Mouse (Mus musculus): ENCODE results near the gene H2al1e. TPM values are rescaled to one million over a fixed set of nuclear protein-coding genes. Genes with fewer than 3 reads are reported as not detected.
"Not testable (repeated sequence)": the region's sequence is repeated elsewhere in the genome, so short reads cannot be mapped to it uniquely, and the experiment has no call there.

The H2al1e gene
- polyA plus RNA-seq, 1 experiment from 2014 or later = not detected

- H3K4me1 ChIP-seq (ENCODE audit: control insufficient read depth, insufficient read depth, low read length) = no peaks in the 10 kb centered on the region
- no peak overlapping the region for H3K27ac ChIP-seq (replicated peaks; ENCODE audit: low read depth, low read length)
- no peaks in the 10 kb centered on the region for H3K36me3 ChIP-seq (replicated peaks; ENCODE audit: control insufficient read depth, insufficient read depth, low read depth, low read length)
- H3K27me3 ChIP-seq (ENCODE audit: control insufficient read depth, insufficient read depth, low read length) = no peaks in the 10 kb centered on the region
- DNase-seq (ENCODE audit: low spot score) (no peak), ATAC-seq (replicated peaks; ENCODE audit: insufficient number of reproducible peaks, low FRiP score, low TSS enrichment, low read depth) (no peak)
- no peak overlapping the region for H3K9ac ChIP-seq (replicated peaks; ENCODE audit: low read length)
- H3K4me3 ChIP-seq (ENCODE audit: low read depth, low read length) = no peak overlapping the region
- no peaks in the 10 kb centered on the region for H3K9me3 ChIP-seq (replicated peaks; ENCODE audit: control insufficient read depth, low read length)
- no peak overlapping the region for H3K4me2 ChIP-seq (ENCODE audit: low read depth, low read length)
- 69% methylated on average over 4 of the region's 4 CpGs for WGBS
Measured at GRCm38 (mm10) chrX:11289244-11289643, 22.5 kb upstream of the H2al1e start.

DNA sequence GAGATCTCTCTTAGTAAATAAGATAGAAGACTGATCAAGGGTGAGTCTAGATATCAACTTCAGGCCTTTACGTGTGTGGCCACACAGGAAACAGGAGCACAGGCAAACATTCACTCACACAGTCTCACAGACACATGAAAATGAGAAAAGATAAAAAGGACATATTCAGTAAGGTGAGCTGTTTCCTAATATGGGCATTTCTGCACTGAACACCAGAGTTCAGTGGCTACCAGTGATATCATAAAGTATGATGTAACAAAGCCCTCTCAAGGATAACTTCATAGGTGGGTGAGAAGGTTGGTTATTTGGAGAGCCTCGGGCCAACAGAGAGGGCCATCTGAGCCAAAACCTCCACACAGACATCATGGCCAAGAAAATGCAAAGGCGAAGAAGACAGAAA is 12.8 kb upstream of the H2al1e start, which contains the start of gene H2al1a:
Gene H2al1a, plus strand, starts transcription at position 301 of the 400 bp plus-strand sequence.
- WGBS = no CpG with 5 or more reads among the region's 3 CpGs
- H3K36me3 ChIP-seq (replicated peaks; ENCODE audit: control insufficient read depth, insufficient read depth, low read depth, low read length); ATAC-seq (replicated peaks; ENCODE audit: insufficient number of reproducible peaks, low FRiP score, low TSS enrichment, low read depth); H3K27me3 ChIP-seq (ENCODE audit: control insufficient read depth, insufficient read depth, low read length); H3K4me1 ChIP-seq (ENCODE audit: control insufficient read depth, insufficient read depth, low read length); H3K4me2 ChIP-seq (ENCODE audit: low read depth, low read length); DNase-seq (ENCODE audit: low spot score); H3K9me3 ChIP-seq (replicated peaks; ENCODE audit: control insufficient read depth, low read length); H3K27ac ChIP-seq (replicated peaks; ENCODE audit: low read depth, low read length); H3K4me3 ChIP-seq (ENCODE audit: low read depth, low read length); H3K9ac ChIP-seq (replicated peaks; ENCODE audit: low read length): not testable (repeated sequence)

DNA sequence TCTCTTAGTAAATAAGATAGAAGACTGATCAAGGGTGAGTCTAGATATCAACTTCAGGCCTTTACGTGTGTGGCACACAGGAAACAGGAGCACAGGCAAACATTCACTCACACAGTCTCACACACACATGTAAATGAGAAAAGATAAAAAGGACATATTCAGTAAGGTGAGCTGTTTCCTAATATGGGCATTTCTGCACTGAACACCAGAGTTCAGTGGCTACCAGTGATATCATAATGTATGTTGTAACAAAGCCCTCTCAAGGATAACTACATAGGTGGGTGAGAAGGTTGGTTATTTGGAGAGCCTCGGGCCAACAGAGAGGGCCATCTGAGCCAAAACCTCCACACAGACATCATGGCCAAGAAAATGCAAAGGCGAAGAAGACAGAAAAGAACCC is 9.6 kb upstream of the H2al1e start, which contains the start of gene H2al1b:
Gene H2al1b, plus strand, starts transcription at position 301 of the 400 bp plus-strand sequence.
- H3K27me3 ChIP-seq (ENCODE audit: control insufficient read depth, insufficient read depth, low read length); H3K4me3 ChIP-seq (ENCODE audit: low read depth, low read length); H3K9me3 ChIP-seq (replicated peaks; ENCODE audit: control insufficient read depth, low read length); ATAC-seq (replicated peaks; ENCODE audit: insufficient number of reproducible peaks, low FRiP score, low TSS enrichment, low read depth); H3K27ac ChIP-seq (replicated peaks; ENCODE audit: low read depth, low read length); H3K36me3 ChIP-seq (replicated peaks; ENCODE audit: control insufficient read depth, insufficient read depth, low read depth, low read length); H3K4me1 ChIP-seq (ENCODE audit: control insufficient read depth, insufficient read depth, low read length); H3K9ac ChIP-seq (replicated peaks; ENCODE audit: low read length); H3K4me2 ChIP-seq (ENCODE audit: low read depth, low read length); DNase-seq (ENCODE audit: low spot score): not testable (repeated sequence)
- 95% methylated on average over 1 of the region's 3 CpGs for WGBS

DNA sequence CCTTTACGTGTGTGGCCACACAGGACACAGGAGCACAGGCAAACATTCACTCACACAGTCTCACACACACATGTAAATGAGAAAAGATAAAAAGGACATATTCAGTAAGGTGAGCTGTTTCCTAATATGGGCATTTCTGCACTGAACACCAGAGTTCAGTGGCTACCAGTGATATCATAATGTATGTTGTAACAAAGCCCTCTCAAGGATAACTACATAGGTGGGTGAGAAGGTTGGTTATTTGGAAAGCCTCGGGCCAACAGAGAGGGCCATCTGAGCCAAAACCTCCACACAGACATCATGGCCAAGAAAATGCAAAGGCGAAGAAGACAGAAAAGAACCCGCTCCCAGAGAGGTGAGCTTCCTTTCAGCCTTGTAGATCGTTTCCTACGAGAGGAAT is 6.4 kb upstream of the H2al1e start, which contains the start of gene H2al1c:
Gene H2al1c, plus strand, starts transcription at position 301 of the 400 bp plus-strand sequence.
- not testable (repeated sequence) for ATAC-seq (replicated peaks; ENCODE audit: insufficient number of reproducible peaks, low FRiP score, low TSS enrichment, low read depth); DNase-seq (ENCODE audit: low spot score); H3K27ac ChIP-seq (replicated peaks; ENCODE audit: low read depth, low read length); H3K36me3 ChIP-seq (replicated peaks; ENCODE audit: control insufficient read depth, insufficient read depth, low read depth, low read length); H3K9ac ChIP-seq (replicated peaks; ENCODE audit: low read length); H3K4me2 ChIP-seq (ENCODE audit: low read depth, low read length); H3K4me3 ChIP-seq (ENCODE audit: low read depth, low read length); H3K9me3 ChIP-seq (replicated peaks; ENCODE audit: control insufficient read depth, low read length); H3K27me3 ChIP-seq (ENCODE audit: control insufficient read depth, insufficient read depth, low read length); H3K4me1 ChIP-seq (ENCODE audit: control insufficient read depth, insufficient read depth, low read length)
- 70% methylated on average over 2 of the region's 6 CpGs for WGBS

- not testable (repeated sequence) for DNase-seq (ENCODE audit: low spot score); H3K27me3 ChIP-seq (ENCODE audit: control insufficient read depth, insufficient read depth, low read length); H3K27ac ChIP-seq (replicated peaks; ENCODE audit: low read depth, low read length); H3K9me3 ChIP-seq (replicated peaks; ENCODE audit: control insufficient read depth, low read length); H3K4me1 ChIP-seq (ENCODE audit: control insufficient read depth, insufficient read depth, low read length); H3K4me2 ChIP-seq (ENCODE audit: low read depth, low read length); H3K4me3 ChIP-seq (ENCODE audit: low read depth, low read length); ATAC-seq (replicated peaks; ENCODE audit: insufficient number of reproducible peaks, low FRiP score, low TSS enrichment, low read depth); H3K36me3 ChIP-seq (replicated peaks; ENCODE audit: control insufficient read depth, insufficient read depth, low read depth, low read length); H3K9ac ChIP-seq (replicated peaks; ENCODE audit: low read length)
- no CpG with 5 or more reads among the region's 6 CpGs for WGBS
Measured at GRCm38 (mm10) chrX:11308524-11308923, 3.2 kb upstream of the H2al1e start, which contains the start of gene H2al1d. Gene H2al1d (plus strand): TSS chrX:11308824.

DNA sequence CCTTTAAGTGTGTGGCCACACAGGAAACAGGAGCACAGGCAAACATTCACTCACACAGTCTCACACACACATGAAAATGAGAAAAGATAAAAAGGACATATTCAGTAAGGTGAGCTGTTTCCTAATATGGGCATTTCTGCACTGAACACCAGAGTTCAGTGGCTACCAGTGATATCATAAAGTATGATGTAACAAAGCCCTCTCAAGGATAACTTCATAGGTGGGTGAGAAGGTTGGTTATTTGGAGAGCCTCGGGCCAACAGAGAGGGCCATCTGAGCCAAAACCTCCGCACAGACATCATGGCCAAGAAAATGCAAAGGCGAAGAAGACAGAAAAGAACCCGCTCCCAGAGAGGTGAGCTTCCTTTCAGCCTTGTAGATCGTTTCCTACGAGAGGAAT is 3.1 kb downstream of the H2al1e start, which contains the start of gene H2al1f:
Gene H2al1f, plus strand, starts transcription at position 301 of the 400 bp plus-strand sequence.
- H3K36me3 ChIP-seq (replicated peaks; ENCODE audit: control insufficient read depth, insufficient read depth, low read depth, low read length); H3K9ac ChIP-seq (replicated peaks; ENCODE audit: low read length); H3K9me3 ChIP-seq (replicated peaks; ENCODE audit: control insufficient read depth, low read length); H3K4me3 ChIP-seq (ENCODE audit: low read depth, low read length); H3K27ac ChIP-seq (replicated peaks; ENCODE audit: low read depth, low read length); ATAC-seq (replicated peaks; ENCODE audit: insufficient number of reproducible peaks, low FRiP score, low TSS enrichment, low read depth); H3K4me2 ChIP-seq (ENCODE audit: low read depth, low read length); H3K4me1 ChIP-seq (ENCODE audit: control insufficient read depth, insufficient read depth, low read length); H3K27me3 ChIP-seq (ENCODE audit: control insufficient read depth, insufficient read depth, low read length); DNase-seq (ENCODE audit: low spot score): not testable (repeated sequence)
- WGBS = no CpG with 5 or more reads among the region's 6 CpGs

DNA sequence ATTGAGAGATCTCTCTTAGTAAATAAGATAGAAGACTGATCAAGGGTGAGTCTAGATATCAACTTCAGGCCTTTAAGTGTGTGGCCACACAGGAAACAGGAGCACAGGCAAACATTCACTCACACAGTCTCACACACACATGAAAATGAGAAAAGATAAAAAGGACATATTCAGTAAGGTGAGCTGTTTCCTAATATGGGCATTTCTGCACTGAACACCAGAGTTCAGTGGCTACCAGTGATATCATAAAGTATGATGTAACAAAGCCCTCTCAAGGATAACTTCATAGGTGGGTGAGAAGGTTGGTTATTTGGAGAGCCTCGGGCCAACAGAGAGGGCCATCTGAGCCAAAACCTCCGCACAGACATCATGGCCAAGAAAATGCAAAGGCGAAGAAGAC is 6.2 kb downstream of the H2al1e start, which contains the start of gene H2al1g:
Gene H2al1g, plus strand, starts transcription at position 301 of the 400 bp plus-strand sequence.
- WGBS = no CpG with 5 or more reads among the region's 3 CpGs
- H3K9ac ChIP-seq (replicated peaks; ENCODE audit: low read length); H3K4me2 ChIP-seq (ENCODE audit: low read depth, low read length); H3K4me3 ChIP-seq (ENCODE audit: low read depth, low read length); H3K27ac ChIP-seq (replicated peaks; ENCODE audit: low read depth, low read length); H3K4me1 ChIP-seq (ENCODE audit: control insufficient read depth, insufficient read depth, low read length); H3K36me3 ChIP-seq (replicated peaks; ENCODE audit: control insufficient read depth, insufficient read depth, low read depth, low read length); ATAC-seq (replicated peaks; ENCODE audit: insufficient number of reproducible peaks, low FRiP score, low TSS enrichment, low read depth); DNase-seq (ENCODE audit: low spot score); H3K9me3 ChIP-seq (replicated peaks; ENCODE audit: control insufficient read depth, low read length); H3K27me3 ChIP-seq (ENCODE audit: control insufficient read depth, insufficient read depth, low read length): not testable (repeated sequence)

- H3K27me3 ChIP-seq (ENCODE audit: control insufficient read depth, insufficient read depth, low read length); H3K27ac ChIP-seq (replicated peaks; ENCODE audit: low read depth, low read length); DNase-seq (ENCODE audit: low spot score); ATAC-seq (replicated peaks; ENCODE audit: insufficient number of reproducible peaks, low FRiP score, low TSS enrichment, low read depth); H3K36me3 ChIP-seq (replicated peaks; ENCODE audit: control insufficient read depth, insufficient read depth, low read depth, low read length); H3K9me3 ChIP-seq (replicated peaks; ENCODE audit: control insufficient read depth, low read length); H3K4me1 ChIP-seq (ENCODE audit: control insufficient read depth, insufficient read depth, low read length); H3K4me2 ChIP-seq (ENCODE audit: low read depth, low read length); H3K9ac ChIP-seq (replicated peaks; ENCODE audit: low read length); H3K4me3 ChIP-seq (ENCODE audit: low read depth, low read length): not testable (repeated sequence)
- WGBS = no CpG with 5 or more reads among the region's 6 CpGs
Measured at GRCm38 (mm10) chrX:11321192-11321591, 9.5 kb downstream of the H2al1e start, which contains the start of gene H2al1h. Gene H2al1h (plus strand): TSS chrX:11321492.

Data from embryonic facial prominence, embryonic 11.5 days (tissue).